Comparison of ENCODE assay signal across 9 mouse cellular contexts in the genomic region with DNA sequence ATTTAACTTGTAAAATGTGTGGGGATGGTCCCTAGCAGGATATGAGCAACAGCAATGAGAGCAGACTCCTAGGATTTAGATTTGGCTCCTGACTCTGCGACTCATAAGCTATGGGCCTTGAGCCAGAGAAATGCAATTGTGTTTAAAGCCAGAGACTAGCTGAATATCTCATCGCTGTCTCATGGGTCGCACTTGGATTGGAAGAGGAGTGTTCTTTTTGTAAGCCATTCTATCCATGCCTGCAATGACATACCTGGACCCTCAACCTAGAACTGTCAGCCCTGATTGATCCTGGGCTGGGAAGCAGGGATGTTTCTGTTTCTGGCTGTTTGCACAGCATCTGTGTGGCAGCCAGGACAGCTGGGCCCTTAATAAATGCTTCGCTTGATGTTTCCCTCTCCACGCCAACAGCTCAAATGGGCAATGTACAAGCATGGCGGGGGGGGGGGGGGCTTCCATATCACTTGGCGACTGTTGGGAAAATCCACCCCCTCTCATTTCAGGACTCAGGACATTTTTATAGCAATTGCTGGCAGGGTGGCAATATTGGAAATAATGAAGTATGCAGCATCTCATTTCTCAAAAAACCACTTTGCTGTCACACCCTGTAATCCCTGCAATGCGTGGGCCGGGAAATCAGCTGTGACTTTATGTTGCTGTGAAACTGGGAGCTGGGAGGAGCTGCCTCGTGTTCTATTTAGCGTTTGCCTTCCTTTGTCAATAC.
DNase-seq lines count a peak whose midpoint lies in the region; ATAC-seq and TF ChIP-seq lines count a peak whose summit lies in the region.
"Had no signal": no experiment of that assay in that cellular context is flagged by ENCODE, and none has a peak within 500 bp of the region (broad histone marks: within the 10 kb centered on the region; RNA-seq: fewer than 3 reads in every experiment).

No protein-coding gene starts in this region.

- 32% methylated on average over 11 of the region's 11 CpGs for WGBS in hindbrain, postnatal 0 days
- 55% methylated on average over 11 of the region's 11 CpGs for WGBS in limb, embryonic 13.5 days

- H3K27me3 ChIP-seq in hindbrain, postnatal 0 days (ENCODE audit: insufficient read depth, low read length): no peaks in the 10 kb centered on the region
- no peaks in the 10 kb centered on the region for H3K27me3 ChIP-seq in limb, embryonic 13.5 days

- peak; percentile 66; the same call in 1 of the 2 replicates for ATAC-seq in hindbrain, postnatal 0 days
- ATAC-seq in limb, embryonic 13.5 days (ENCODE audit: low FRiP score, low read depth): peak; percentile 87
- ATAC-seq in monocyte, adult 5-6 weeks (replicated peaks; ENCODE audit: insufficient number of reproducible peaks, low FRiP score, low TSS enrichment, poor library complexity, severe bottlenecking): no peak

- TF ChIP-seq CTCF in hindbrain, postnatal 0 days (IDR thresholded peaks at IDR 0.05; ENCODE audit: low read depth): no peak

- H3K9ac ChIP-seq in hindbrain, postnatal 0 days (replicated peaks; ENCODE audit: low read length): no peak overlapping the region
- H3K9ac ChIP-seq in limb, embryonic 13.5 days: no peak overlapping the region

- H3K4me1 ChIP-seq in hindbrain, postnatal 0 days (ENCODE audit: insufficient read depth, low read length): 0 out of 2 replicates have a peak, but pooled peaks cover 3% of the 10 kb centered on the region
- peaks cover 25% of the 10 kb centered on the region for H3K4me1 ChIP-seq in limb, embryonic 13.5 days
- H3K4me1 ChIP-seq: heart, embryonic 10.5 days had no signal

- 0 out of 2 replicates have a peak overlapping the region, but pooled peaks have one; percentile 7 for H3K27ac ChIP-seq in hindbrain, postnatal 0 days
- peak overlapping the region; percentile 0; the same call in 1 of the 2 replicates for H3K27ac ChIP-seq in limb, embryonic 13.5 days
- H3K27ac ChIP-seq: heart, embryonic 10.5 days had no signal

- no peak overlapping the region for H3K4me2 ChIP-seq in hindbrain, postnatal 0 days (ENCODE audit: low read depth, low read length)
- H3K4me2 ChIP-seq in limb, embryonic 13.5 days (replicated peaks): no peak overlapping the region

- H3K9me3 ChIP-seq in hindbrain, postnatal 0 days (ENCODE audit: low read length): no peaks in the 10 kb centered on the region
- H3K9me3 ChIP-seq in limb, embryonic 13.5 days: no peaks in the 10 kb centered on the region
- H3K9me3 ChIP-seq: heart, embryonic 10.5 days had no signal

- no peaks in the 10 kb centered on the region for H3K36me3 ChIP-seq in hindbrain, postnatal 0 days (ENCODE audit: insufficient read depth, low read length)
- no peaks in the 10 kb centered on the region for H3K36me3 ChIP-seq in limb, embryonic 13.5 days
- H3K36me3 ChIP-seq: heart, embryonic 10.5 days had no signal

- H3K4me3 ChIP-seq in hindbrain, postnatal 0 days (ENCODE audit: low read length): no peak overlapping the region
- H3K4me3 ChIP-seq in limb, embryonic 13.5 days: no peak overlapping the region
- H3K4me3 ChIP-seq: heart, embryonic 10.5 days had no signal

- peak; percentile 27 to 32 for DNase-seq in cerebellum, adult 18-20 months
- no peak for DNase-seq in cerebellum, adult 11-12 months
- peak; percentile 6 for DNase-seq in 3T3-L1 (ENCODE audit: low read depth, low spot score)
- DNase-seq in hindbrain, postnatal 0 days (ENCODE audit: low spot score): peak; percentile 44
- no peak for DNase-seq in lung, adult 18-20 months
- DNase-seq in embryo, embryonic 10 days (ENCODE audit: low spot score): no peak

Comparison
In these comparisons a context has a peak if more than half of its experiments do, and no peak if none do; other contexts are left out.
1. DNase-seq: peak in cerebellum, adult 18-20 months (2 of 2), 3T3-L1 (single experiment) and hindbrain, postnatal 0 days (single experiment); none in cerebellum, adult 11-12 months (single experiment), lung, adult 18-20 months (0 of 2) and embryo, embryonic 10 days (single experiment).